Mouse (Mus musculus) liver, adult 2 months (tissue): ENCODE measurements at regions not wholly inside any gene's neighbourhood (a gene's known extent, or its start where the extent isn't known, plus 50 kb on each side); places are given as distances from the start of the nearest gene placed in this dataset.

ENCODE experiments used
- DNase-seq: peaks from one replicate; pipeline ENCODE4 v3.0.0-alpha.2; 2011; ENCODE audit warnings: low read depth, low spot score; ENCODE audit errors: extremely low read depth
- H3K27ac ChIP-seq: fragments of 200-500 bp; replicated peaks from 2 replicates; pipeline ENCODE4 v1.5.1; 2012; ENCODE audit warnings: low read depth, mild to moderate bottlenecking, control low read depth, inconsistent platforms, low read length; ENCODE audit not compliant: insufficient read depth
- H3K27me3 ChIP-seq: fragments of 200-500 bp; 2 replicates; pipeline ENCODE4 v1.6.1; 2012; ENCODE audit warnings: mild to moderate bottlenecking, moderate library complexity, low read length, inconsistent platforms; ENCODE audit not compliant: control insufficient read depth, insufficient read depth
- H3K36me3 ChIP-seq: fragments of 200-500 bp; 2 replicates; pipeline ENCODE4 v1.6.1; 2012; ENCODE audit warnings: low read length, inconsistent platforms; ENCODE audit not compliant: control insufficient read depth, insufficient read depth
- H3K4me1 ChIP-seq: fragments of 200-500 bp; 2 replicates; pipeline ENCODE4 v1.6.1; 2011; ENCODE audit warnings: low read length; ENCODE audit not compliant: control insufficient read depth, insufficient read depth
- H3K4me3 ChIP-seq: fragments of 200-500 bp; 2 replicates; pipeline ENCODE4 v1.5.1; 2011; ENCODE audit warnings: low read depth, mild to moderate bottlenecking, control low read depth, low read length, moderate library complexity; ENCODE audit not compliant: insufficient read depth
- H3K79me2 ChIP-seq: fragments of 200-500 bp; 2 replicates; pipeline ENCODE4 v1.6.1; 2012; ENCODE audit warnings: inconsistent platforms, mild to moderate bottlenecking, low read length, moderate library complexity; ENCODE audit not compliant: control insufficient read depth, insufficient read depth
- H3K9ac ChIP-seq: fragments of 200-500 bp; 2 replicates; pipeline ENCODE4 v1.6.1; 2012; ENCODE audit warnings: low read depth, mild to moderate bottlenecking, control low read depth, inconsistent platforms, low read length
- CTCF ChIP-seq: fragments of 200-500 bp; IDR thresholded peaks from 2 replicates; pipeline ENCODE4 v1.5.1; 2011; ENCODE audit warnings: low read depth, low read length, control low read depth
- POLR2A ChIP-seq: fragments of 200-500 bp; IDR thresholded peaks from 2 replicates; pipeline ENCODE4 v1.6.1; 2011; ENCODE audit warnings: low read length, control low read depth; ENCODE audit not compliant: insufficient read depth; ENCODE audit errors: extremely low read depth
- WGBS: fragments of 180-500 bp; shearing (Covaris S2); methylation state at CpG from one replicate; pipeline ENCODE4 v1.1.7; 2018; 5-methylcytosine and 5-hydroxymethylcytosine counted together

DNA sequence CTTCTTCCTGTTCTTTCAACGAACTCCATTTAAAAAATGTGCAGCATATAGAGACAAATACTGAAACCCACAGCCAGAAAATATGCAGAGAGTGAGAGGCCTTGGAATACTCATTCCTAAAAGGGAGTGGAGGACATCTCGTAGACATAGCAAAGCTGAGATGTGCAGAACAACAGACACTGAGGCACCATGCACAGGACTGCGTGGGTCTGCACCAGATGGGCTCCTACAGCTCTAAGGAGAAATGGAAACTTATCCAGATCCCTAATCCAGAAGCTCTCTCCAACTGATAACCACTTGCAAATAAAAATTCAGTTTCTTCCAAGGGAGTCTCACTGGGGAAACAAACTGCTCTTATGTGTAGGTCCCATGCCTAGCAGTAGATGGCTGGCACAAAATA, 101.6 kb downstream of the Slc25a24 start:
- Histone ChIP-seq H3K9ac (no peak overlapping the region), H3K27ac (no peak overlapping the region), H3K36me3 (no peaks in the 10 kb centered on the region), H3K79me2 (no peaks in the 10 kb centered on the region), H3K27me3 (no peaks in the 10 kb centered on the region), H3K4me1 (no peaks in the 10 kb centered on the region), H3K4me3 (no peak overlapping the region)
- TF ChIP-seq POLR2A (no peak), CTCF (no peak)
- 79% methylated on average over 3 of the region's 3 CpGs for WGBS
- no peak for DNase-seq

DNA sequence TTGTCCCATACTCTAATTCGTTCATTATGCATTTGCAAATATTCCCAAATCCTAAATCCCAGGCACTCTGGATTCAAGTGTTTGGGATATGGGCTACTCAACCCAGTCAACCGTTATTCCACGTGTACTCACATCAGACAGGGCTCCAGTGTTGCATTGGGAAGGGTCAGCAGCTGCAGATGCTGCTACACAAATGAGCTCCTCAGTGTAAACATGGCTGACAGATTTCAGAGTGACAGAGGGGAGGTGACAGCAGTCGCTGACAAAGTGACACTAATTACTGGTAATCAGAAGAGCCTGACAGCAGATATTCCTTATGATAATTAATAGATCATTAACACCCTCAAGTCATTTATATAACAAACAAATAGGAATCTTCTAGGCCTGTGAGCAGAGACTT, 106.2 kb upstream of the Vav3 start:
- TF ChIP-seq POLR2A (no peak), CTCF (no peak)
- Histone ChIP-seq H3K27me3 (no peaks in the 10 kb centered on the region), H3K4me3 (no peak overlapping the region), H3K27ac (no peak overlapping the region), H3K9ac (no peak overlapping the region), H3K79me2 (no peaks in the 10 kb centered on the region), H3K36me3 (no peaks in the 10 kb centered on the region), H3K4me1 (no peaks in the 10 kb centered on the region)
- 70% methylated on average over 4 of the region's 4 CpGs for WGBS
- no peak for DNase-seq

DNA sequence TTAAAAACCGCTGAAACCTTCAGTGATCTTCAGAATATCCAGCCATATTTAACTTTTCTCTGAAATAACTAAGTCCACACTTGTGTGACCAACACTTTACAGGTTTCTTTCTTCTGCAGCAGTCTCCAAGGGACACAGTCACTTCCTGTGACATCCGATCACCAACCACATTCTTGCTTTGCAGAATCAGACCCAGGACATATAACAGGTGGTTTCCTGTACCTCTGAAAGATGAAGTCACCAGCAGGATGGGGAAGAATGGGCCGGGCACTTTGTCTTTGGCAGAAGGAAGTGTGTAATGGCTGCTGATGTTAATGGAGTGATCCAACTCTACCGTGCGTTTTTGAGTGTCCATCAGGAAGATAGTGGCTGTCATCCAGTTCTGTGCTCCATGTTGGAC, 103.5 kb upstream of the Vav3 start:
- no peak for TF ChIP-seq CTCF
- no peak for TF ChIP-seq POLR2A
- WGBS = 83% methylated on average over 5 of the region's 5 CpGs
- Histone ChIP-seq H3K9ac (no peak overlapping the region), H3K4me3 (no peak overlapping the region), H3K36me3 (no peaks in the 10 kb centered on the region), H3K27ac (no peak overlapping the region), H3K4me1 (no peaks in the 10 kb centered on the region), H3K27me3 (no peaks in the 10 kb centered on the region), H3K79me2 (no peaks in the 10 kb centered on the region)
- DNase-seq = no peak

DNA sequence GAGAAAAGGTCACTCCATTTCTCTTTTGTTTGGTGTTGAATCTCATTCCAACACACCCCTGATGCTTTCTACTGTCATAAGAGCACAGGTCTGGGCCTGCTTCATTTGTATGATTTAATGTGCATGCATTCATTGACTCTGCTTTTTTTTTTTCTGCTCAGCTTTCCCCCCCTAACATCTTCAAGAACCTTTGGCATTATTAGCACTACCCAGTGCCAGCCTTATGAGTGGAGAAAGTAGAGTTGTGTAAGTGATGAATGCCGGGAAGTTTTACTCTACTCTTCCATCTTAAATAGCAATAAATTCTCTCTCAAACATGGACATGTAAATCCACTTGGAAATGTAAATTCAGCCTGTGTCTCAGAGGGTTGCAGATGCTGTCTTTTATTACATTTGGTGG, 97.0 kb upstream of the Vav3 start:
- 93% methylated on average over 1 of the region's 1 CpGs for WGBS
- Histone ChIP-seq H3K4me3 (no peak overlapping the region), H3K27me3 (no peaks in the 10 kb centered on the region), H3K9ac (no peak overlapping the region), H3K4me1 (no peaks in the 10 kb centered on the region), H3K27ac (no peak overlapping the region), H3K36me3 (no peaks in the 10 kb centered on the region), H3K79me2 (no peaks in the 10 kb centered on the region)
- no peak for DNase-seq
- TF ChIP-seq POLR2A (no peak), CTCF (no peak)

DNA sequence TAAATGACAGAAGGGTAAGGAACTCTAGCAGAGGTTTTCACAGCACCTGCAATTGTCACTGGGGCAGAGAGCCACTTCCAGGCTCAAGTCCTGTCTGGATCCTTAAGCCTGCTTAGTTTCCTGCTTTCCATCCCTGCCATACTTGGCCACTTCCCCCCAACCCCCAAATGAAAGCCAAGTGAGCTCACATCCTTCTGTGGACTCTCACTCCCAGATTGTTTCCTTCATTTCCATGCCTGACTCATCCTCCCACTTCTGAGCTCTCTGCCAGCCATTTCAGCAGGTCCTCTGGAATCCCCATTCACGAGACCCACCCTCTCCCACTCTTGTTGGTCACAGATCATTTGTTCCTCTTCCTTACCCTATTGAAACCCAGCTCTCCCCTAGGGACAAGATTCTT, 91.7 kb upstream of the Vav3 start:
- Histone ChIP-seq H3K9ac (no peak overlapping the region), H3K27me3 (no peaks in the 10 kb centered on the region), H3K36me3 (no peaks in the 10 kb centered on the region), H3K27ac (no peak overlapping the region), H3K4me3 (no peak overlapping the region), H3K79me2 (no peaks in the 10 kb centered on the region), H3K4me1 (0 out of 2 replicates have a peak, but pooled peaks cover 2% of the 10 kb centered on the region)
- no peak for TF ChIP-seq CTCF
- no peak for TF ChIP-seq POLR2A
- no peak for DNase-seq
- 76% methylated on average over 1 of the region's 1 CpGs for WGBS

DNA sequence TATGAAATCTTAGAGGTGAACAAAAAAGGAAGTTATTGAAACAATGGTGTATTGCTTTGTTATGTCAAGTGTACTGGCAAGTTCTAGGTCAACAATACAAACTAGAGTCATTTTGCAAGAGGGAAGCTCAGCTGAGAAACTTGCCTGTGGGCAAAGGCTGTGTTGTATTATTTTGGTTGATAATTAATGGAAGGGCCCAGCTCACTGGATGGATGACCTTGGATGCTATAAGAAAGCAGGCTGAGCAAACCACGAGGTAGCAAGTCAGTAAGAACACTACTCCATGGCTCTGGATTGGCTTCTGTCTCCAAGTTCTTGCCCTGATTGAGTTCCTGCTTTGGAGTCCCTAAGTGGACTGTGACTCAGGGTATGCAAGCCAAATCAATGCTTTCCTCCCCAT, 91.1 kb upstream of the Vav3 start:
- no peak overlapping the region for H3K9ac ChIP-seq
- 19% methylated on average over 1 of the region's 1 CpGs for WGBS

More for the DNA sequence above, 91.1 kb upstream of the Vav3 start:
- 0 out of 2 replicates have a peak, but pooled peaks cover 2% of the 10 kb centered on the region for H3K4me1 ChIP-seq
- TF ChIP-seq CTCF (no peak), POLR2A (no peak)
- no peaks in the 10 kb centered on the region for H3K79me2 ChIP-seq
- DNase-seq = peak; percentile 47
- H3K27me3 ChIP-seq = no peaks in the 10 kb centered on the region
- no peaks in the 10 kb centered on the region for H3K36me3 ChIP-seq
- no peak overlapping the region for H3K4me3 ChIP-seq
- H3K27ac ChIP-seq = no peak overlapping the region
